Mouse (Mus musculus): ENCODE results near the gene Dnajc7.

DNA sequence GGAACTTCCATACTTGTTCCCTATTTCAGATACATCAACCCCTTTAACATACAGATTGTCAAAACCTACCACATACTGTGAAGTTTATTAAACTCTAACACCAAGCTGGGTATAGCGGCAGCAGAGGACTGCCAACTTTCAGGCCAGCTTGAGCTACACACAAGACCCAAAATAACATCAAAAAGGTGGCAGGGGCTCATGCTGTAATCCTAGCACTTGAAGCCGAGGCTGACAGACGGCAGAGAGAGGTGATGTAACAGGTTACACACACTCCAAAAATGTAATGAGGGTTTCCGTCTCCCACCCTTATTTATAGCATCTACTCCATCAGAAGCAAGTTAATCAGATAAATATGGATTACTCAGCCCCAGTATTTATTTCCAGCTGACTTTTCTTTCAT lies 24.4 kb downstream of the Dnajc7 start:
- TF ChIP-seq POLR2A (IDR thresholded peaks at IDR 0.05; ENCODE audit: insufficient read length, low read depth) = no peak
- TF ChIP-seq TCF3 (IDR thresholded peaks at IDR 0.05; ENCODE audit: insufficient read length, low read depth) = no peak
- TF ChIP-seq USF1 (IDR thresholded peaks at IDR 0.05; ENCODE audit: low read depth) = no peak
- TF ChIP-seq REST (IDR thresholded peaks at IDR 0.05; ENCODE audit: insufficient read depth, insufficient read length) = no peak
- TF ChIP-seq TCF12 (IDR thresholded peaks at IDR 0.05; ENCODE audit: insufficient read depth, poor library complexity, severe bottlenecking) = no peak
- TF ChIP-seq CEBPB (IDR thresholded peaks at IDR 0.05; ENCODE audit: insufficient read depth, poor library complexity, severe bottlenecking) = no peak
- no peak for TF ChIP-seq POLR2AphosphoS2 (IDR thresholded peaks at IDR 0.05; ENCODE audit: insufficient read length, low read depth)
- TF ChIP-seq MAX (IDR thresholded peaks at IDR 0.05; ENCODE audit: low read depth) = no peak
- TF ChIP-seq MYOD1 (IDR thresholded peaks at IDR 0.05; ENCODE audit: control insufficient read depth in 1 of 3, insufficient read length in 2 of 3, low read depth in 2 of 3) = no peak
- TF ChIP-seq E2F4 (IDR thresholded peaks at IDR 0.05; ENCODE audit: insufficient read depth) = no peak
- no peak for TF ChIP-seq MYOG (IDR thresholded peaks at IDR 0.05; ENCODE audit: control insufficient read depth in 1 of 3, insufficient read depth in 1 of 3, insufficient read length in 2 of 3, low read depth in 2 of 3)
- TF ChIP-seq SRF (IDR thresholded peaks at IDR 0.05; ENCODE audit: control insufficient read depth, insufficient read length, low read depth) = no peak
